Mouse (Mus musculus) forebrain, postnatal 0 days (tissue): ENCODE measurements around the gene Ctps2. TPM values are rescaled to one million over a fixed set of nuclear protein-coding genes. Genes with fewer than 3 reads are reported as not detected.

Source experiments
- ATAC-seq: fragments of 200-750 bp; cut with Nextera tagmentation; 2 replicates; pipeline ENCODE4 v1.8.0; 2017; ENCODE audit warnings: mild to moderate bottlenecking, moderate library complexity
- DNase-seq: peaks from one replicate; pipeline ENCODE4 v3.0.0-alpha.2; 2015
- H3K27ac ChIP-seq: fragments of 300-500 bp; sonication (generic); 2 replicates; pipeline ENCODE4 v1.5.1; 2014; ENCODE audit warnings: low read depth, mild to moderate bottlenecking, antibody characterized with exemption, low read length, moderate library complexity, mixed read lengths
- H3K27me3 ChIP-seq: fragments of 300-500 bp; sonication (generic); 2 replicates; pipeline ENCODE4 v1.6.1; 2014; ENCODE audit warnings: mild to moderate bottlenecking, low read length, mixed read lengths; ENCODE audit not compliant: insufficient read depth
- H3K36me3 ChIP-seq: fragments of 300-500 bp; sonication (generic); 2 replicates; pipeline ENCODE4 v1.6.1; 2014; ENCODE audit warnings: mild to moderate bottlenecking, moderate library complexity; ENCODE audit not compliant: insufficient read depth
- H3K4me1 ChIP-seq: fragments of 300-500 bp; sonication (generic); 2 replicates; pipeline ENCODE4 v1.6.1; 2014; ENCODE audit warnings: antibody characterized with exemption; ENCODE audit not compliant: insufficient read depth
- H3K4me2 ChIP-seq: fragments of 300-500 bp; sonication (generic); 2 replicates; pipeline ENCODE4 v1.6.1; 2014; ENCODE audit warnings: low read depth, mild to moderate bottlenecking, moderate library complexity
- H3K4me3 ChIP-seq: fragments of 300-500 bp; sonication (generic); 2 replicates; pipeline ENCODE4 v1.5.1; 2014; ENCODE audit warnings: low read depth, low read length, mixed read lengths
- H3K9ac ChIP-seq: fragments of 300-500 bp; sonication (generic); 2 replicates; pipeline ENCODE4 v1.6.1; 2014; ENCODE audit warnings: mild to moderate bottlenecking
- H3K9me3 ChIP-seq: fragments of 300-500 bp; sonication (generic); 2 replicates; pipeline ENCODE4 v1.6.1; 2016; ENCODE audit warnings: low read length
- CTCF ChIP-seq: sonication (generic); IDR thresholded peaks from 2 replicates; pipeline ENCODE4 v1.5.1; 2016; ENCODE audit warnings: antibody characterized with exemption, control low read depth, low read depth
- whole genome bisulfite sequencing: fragments of 180-500 bp; shearing (Covaris S2); extraction: QIAGEN DNeasy Blood & Tissue Kit; methylation state at CpG from one replicate; pipeline ENCODE4 v1.1.7; 2014; 5-methylcytosine and 5-hydroxymethylcytosine counted together
- polyA plus RNA-seq: library from polyadenylated mRNA; unstranded; fragments of >200 nt; fragmentation: Nextera tagmentation; extraction: Ambion mirVana; gene quantifications from 2 replicates; pipeline ENCODE4 v1.2.1, GENCODE M21; 2015
- total RNA-seq: library from RNA; depleted of rRNA; stranded (reverse); fragments of >200 nt; gene quantifications from 2 replicates; pipeline ENCODE4 v1.2.3, GENCODE M21; 2014

Gene Ctps2
- total and polyA plus RNA-seq, 2 experiments from 2014 or later, result 67.1 to 75.8 TPM

DNA sequence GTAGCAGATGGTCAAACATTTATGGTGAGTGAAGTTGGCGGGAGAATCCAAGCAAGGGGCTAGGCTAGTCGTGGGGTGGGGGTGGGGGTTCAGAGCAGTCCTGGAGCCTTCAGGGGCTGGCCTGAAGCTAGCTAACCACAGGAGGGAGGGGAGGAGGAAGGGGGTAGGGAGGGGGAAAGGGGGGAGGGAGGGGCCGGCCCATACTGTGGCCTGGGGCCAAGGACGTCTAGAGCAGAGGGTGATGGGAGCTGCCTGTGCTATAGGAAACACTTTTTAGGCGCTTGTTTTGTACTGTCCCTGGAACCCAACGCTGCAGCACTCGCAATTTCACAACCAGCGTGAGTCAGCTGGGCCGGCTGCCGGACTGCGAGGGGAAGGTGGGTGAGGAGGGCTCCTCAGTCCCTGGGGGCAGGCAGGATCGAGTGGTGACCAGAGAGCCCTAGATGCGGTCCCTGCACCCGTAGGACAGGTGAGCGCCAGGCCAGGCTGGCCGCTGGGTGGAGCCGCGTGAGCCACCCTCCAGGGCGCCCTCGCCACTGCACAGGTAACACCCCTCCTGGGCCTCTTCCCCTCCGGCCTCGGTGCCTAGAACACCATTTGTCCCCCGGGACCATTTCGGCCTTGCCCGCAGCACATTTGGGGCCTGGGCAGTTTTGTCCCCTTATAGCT is 467 bp downstream of the Ctps2 start:
- Histone ChIP-seq H3K4me1 (no peaks in the 10 kb centered on the region), H3K27ac (peak overlapping the region; percentile 75), H3K9ac (peak overlapping the region; percentile 70), H3K9me3 (no peaks in the 10 kb centered on the region), H3K27me3 (no peaks in the 10 kb centered on the region), H3K4me2 (peak overlapping the region; percentile 73), H3K4me3 (peak overlapping the region; percentile 49), H3K36me3 (no peaks in the 10 kb centered on the region)
- DNase-seq (peak; percentile 39), ATAC-seq (peak; percentile 73)
- WGBS, result 27% methylated on average over 21 of the region's 25 CpGs
- TF ChIP-seq CTCF, result no peak

DNA sequence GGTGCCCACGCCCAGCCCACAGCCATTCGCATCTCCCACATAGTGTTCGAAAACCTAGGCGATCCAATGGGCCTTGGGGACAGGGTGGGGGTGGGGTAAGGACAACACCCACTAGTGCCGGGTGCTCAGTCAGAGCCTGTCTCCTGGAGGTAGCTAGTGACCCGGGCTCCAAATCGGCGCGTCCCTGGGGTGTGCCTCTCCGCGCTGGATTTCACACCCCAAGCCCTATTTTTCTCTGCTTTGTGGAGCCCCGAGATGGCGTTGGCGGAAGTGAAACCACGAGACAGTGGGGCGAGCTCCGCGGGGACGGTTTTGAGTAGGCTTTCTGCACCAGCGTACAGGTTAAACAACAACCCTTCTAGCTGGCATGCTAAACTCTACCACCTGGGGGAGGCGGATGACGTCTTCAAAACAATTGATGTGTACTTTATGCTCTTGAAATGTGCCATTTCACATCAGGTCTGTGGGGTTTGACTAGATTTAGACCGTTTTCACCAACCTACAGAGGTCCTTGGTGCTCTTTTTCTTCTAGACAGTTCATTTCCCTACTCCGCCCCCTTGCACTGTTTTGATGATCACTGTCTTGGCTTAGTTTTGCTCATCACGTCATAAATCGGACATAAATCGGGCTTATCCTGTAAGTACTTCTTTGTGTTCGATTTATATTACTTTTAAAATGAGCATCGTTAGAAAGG is 1.1 kb downstream of the Ctps2 start:
- Histone ChIP-seq H3K4me2 (peak overlapping the region; percentile 73), H3K27me3 (no peaks in the 10 kb centered on the region), H3K4me3 (peak overlapping the region; percentile 49), H3K9me3 (no peaks in the 10 kb centered on the region), H3K9ac (peak overlapping the region; percentile 70), H3K27ac (peak overlapping the region; percentile 75), H3K4me1 (no peaks in the 10 kb centered on the region), H3K36me3 (no peaks in the 10 kb centered on the region)
- TF ChIP-seq CTCF, result no peak; the same call in 1 of the 2 replicates
- ATAC-seq (peak; percentile 83), DNase-seq (peak; percentile 63)
- 32% methylated on average over 29 of the region's 29 CpGs for WGBS

DNA sequence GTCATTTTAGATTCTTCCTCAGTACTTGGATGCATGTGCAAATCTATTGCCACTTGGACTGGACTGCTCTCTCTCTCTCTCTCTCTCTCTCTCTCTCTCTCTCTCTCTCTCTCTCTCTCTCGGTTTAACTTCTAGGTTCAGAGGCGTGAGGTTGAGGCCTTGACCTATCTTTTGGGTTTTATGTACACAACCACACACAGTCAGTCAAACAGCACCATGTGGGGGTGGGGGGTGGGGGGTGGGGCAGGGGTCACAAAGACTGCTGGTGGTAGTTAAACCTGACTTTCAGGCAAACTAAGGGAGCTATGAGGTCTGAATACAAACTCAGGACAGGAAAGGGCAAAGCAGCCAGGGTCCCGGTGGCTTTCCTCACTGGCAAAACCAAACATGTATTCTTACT is 6.5 kb downstream of the Ctps2 start:
- Histone ChIP-seq H3K27me3 (no peaks in the 10 kb centered on the region), H3K4me2 (no peak overlapping the region), H3K4me1 (no peaks in the 10 kb centered on the region), H3K27ac (no peak overlapping the region), H3K36me3 (0 out of 2 replicates have a peak, but pooled peaks cover 3% of the 10 kb centered on the region), H3K9ac (no peak overlapping the region), H3K9me3 (no peaks in the 10 kb centered on the region), H3K4me3 (no peak overlapping the region)
- TF ChIP-seq CTCF, result no peak
- 82% methylated on average over 3 of the region's 3 CpGs for WGBS
- no peak for DNase-seq
- no peak for ATAC-seq

DNA sequence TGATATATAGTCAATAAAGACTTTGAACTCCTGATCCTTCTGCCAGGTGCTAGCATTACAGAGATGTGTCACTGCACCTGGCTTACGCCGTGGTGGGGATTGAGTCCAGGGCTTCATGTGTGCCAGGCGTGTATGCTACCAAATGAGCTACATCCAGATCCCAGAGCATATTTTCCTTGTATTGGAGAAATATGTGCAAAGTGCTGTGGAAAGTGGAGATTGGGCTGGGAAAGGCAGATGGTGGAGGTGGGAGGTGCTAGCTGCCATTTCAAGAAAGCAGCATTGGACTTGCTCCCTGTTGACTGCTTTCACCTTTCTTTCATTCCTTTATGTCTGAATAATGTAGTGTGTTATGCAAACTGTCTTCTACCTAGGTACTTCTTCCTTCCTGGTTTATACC is 12.6 kb downstream of the Ctps2 start:
- WGBS, result 99% methylated on average over 3 of the region's 3 CpGs
- no peak overlapping the region for H3K4me2 ChIP-seq
- 0 out of 2 replicates have a peak, but pooled peaks cover 3% of the 10 kb centered on the region for H3K36me3 ChIP-seq
- no peak for DNase-seq
- no peak for TF ChIP-seq CTCF
- H3K9ac ChIP-seq, result no peak overlapping the region
- ATAC-seq, result no peak
- H3K4me1 ChIP-seq, result no peaks in the 10 kb centered on the region
- no peaks in the 10 kb centered on the region for H3K9me3 ChIP-seq
- no peak overlapping the region for H3K4me3 ChIP-seq
- H3K27ac ChIP-seq, result no peak overlapping the region
- no peaks in the 10 kb centered on the region for H3K27me3 ChIP-seq

DNA sequence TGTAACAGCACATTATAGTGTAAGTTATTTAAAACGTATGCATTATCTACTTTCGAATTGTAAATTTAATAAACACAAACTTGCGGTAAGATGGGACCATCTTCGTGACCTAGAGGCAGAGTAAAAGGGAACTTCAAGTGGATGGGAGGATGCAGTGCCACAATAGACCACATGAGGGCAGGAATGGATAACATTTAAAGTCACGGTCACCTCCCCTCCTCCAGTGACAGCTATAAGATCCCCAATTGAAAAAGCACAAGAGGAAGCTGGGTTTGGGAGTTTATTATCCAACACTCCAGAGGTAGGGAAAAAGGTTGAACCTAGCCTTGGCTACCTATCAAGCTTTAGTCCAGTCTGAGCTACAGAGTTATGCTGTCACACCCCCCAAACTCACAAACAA is 14.7 kb downstream of the Ctps2 start:
- DNase-seq, result peak; percentile 76
- TF ChIP-seq CTCF, result peak; percentile 78
- H3K4me3 ChIP-seq, result no peak overlapping the region
- H3K27me3 ChIP-seq, result no peaks in the 10 kb centered on the region
- H3K4me2 ChIP-seq, result no peak overlapping the region
- 32% methylated on average over 5 of the region's 5 CpGs for WGBS
- H3K9ac ChIP-seq, result no peak overlapping the region
- peak; percentile 69 for ATAC-seq
- H3K9me3 ChIP-seq, result no peaks in the 10 kb centered on the region
- no peaks in the 10 kb centered on the region for H3K4me1 ChIP-seq
- no peak overlapping the region for H3K27ac ChIP-seq
- 0 out of 2 replicates have a peak, but pooled peaks cover under 1% of the 10 kb centered on the region for H3K36me3 ChIP-seq

DNA sequence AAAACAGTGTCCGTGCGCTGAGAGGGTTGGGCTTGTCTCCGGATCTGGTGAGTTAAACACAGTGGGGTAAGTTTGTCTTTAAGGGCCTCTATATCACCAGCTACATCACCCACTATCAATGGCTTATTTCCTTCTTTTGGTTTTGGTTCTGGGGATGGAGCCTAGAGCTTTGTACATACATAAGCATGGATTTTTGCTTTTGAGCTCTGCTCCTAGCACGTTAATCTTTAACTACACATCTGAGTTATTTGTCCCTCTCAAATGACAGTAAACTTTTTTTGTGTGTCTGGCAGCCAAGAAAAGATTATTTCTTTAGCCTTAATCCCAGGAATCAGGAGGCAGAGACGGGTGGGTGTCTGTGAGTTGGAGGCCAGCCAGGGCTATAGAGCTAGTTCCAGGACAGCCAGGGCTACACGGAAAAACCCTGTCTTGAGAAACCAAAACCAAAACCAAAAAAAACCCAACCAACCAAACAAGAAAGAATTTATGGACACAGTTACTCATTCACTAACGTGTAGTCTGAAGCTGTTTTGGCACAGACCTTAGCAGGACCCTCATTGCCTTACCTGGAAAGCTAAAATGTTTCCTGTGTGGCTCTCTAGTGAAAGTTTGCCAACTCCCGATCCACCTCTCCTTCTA is 20.6 kb downstream of the Ctps2 start:
- H3K27me3 ChIP-seq, result no peaks in the 10 kb centered on the region
- H3K9me3 ChIP-seq, result no peaks in the 10 kb centered on the region
- TF ChIP-seq CTCF, result no peak
- DNase-seq (no peak), ATAC-seq (no peak)
- H3K36me3 ChIP-seq, result no peaks in the 10 kb centered on the region
- H3K9ac ChIP-seq, result no peak overlapping the region
- H3K4me3 ChIP-seq, result no peak overlapping the region
- H3K27ac ChIP-seq, result no peak overlapping the region
- no peak overlapping the region for H3K4me2 ChIP-seq
- WGBS, result 82% methylated on average over 8 of the region's 8 CpGs
- H3K4me1 ChIP-seq, result no peaks in the 10 kb centered on the region

DNA sequence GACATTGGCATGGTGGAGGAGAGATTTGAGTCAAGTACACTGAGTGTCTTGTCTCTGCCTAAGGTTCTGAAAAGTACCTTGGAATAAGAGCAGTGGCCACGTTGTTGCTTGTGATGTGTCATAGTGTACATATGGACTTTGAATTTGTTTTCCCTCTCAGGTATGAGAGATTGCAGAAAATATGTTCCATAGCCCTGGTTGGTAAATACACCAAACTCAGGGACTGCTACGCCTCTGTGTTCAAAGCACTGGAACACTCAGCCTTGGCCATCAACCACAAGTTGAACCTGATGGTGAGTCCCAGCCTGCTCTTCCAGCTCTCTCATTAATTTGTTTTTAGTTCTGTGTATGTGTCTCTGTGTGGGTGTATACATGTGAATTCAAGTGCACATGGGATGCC is 30.4 kb downstream of the Ctps2 start:
- H3K4me1 ChIP-seq, result no peaks in the 10 kb centered on the region
- H3K4me2 ChIP-seq, result no peak overlapping the region
- no peak for ATAC-seq
- 0 out of 2 replicates have a peak, but pooled peaks cover 3% of the 10 kb centered on the region for H3K36me3 ChIP-seq
- no peak for DNase-seq
- no peak overlapping the region for H3K4me3 ChIP-seq
- H3K27ac ChIP-seq, result no peak overlapping the region
- H3K9ac ChIP-seq, result no peak overlapping the region
- no peaks in the 10 kb centered on the region for H3K27me3 ChIP-seq
- TF ChIP-seq CTCF, result no peak
- WGBS, result 89% methylated on average over 2 of the region's 2 CpGs
- H3K9me3 ChIP-seq, result no peaks in the 10 kb centered on the region
